Mouse (Mus musculus): ENCODE data around the gene Fmo1. TPM values are rescaled to one million over a fixed set of nuclear protein-coding genes. Genes with fewer than 3 reads are reported as not detected.
A peak's percentile ranks its signal among the peaks of the same experiment; 100 is the strongest.

The Fmo1 gene
- polyA plus RNA-seq, 1 experiment = 529 TPM

DNA sequence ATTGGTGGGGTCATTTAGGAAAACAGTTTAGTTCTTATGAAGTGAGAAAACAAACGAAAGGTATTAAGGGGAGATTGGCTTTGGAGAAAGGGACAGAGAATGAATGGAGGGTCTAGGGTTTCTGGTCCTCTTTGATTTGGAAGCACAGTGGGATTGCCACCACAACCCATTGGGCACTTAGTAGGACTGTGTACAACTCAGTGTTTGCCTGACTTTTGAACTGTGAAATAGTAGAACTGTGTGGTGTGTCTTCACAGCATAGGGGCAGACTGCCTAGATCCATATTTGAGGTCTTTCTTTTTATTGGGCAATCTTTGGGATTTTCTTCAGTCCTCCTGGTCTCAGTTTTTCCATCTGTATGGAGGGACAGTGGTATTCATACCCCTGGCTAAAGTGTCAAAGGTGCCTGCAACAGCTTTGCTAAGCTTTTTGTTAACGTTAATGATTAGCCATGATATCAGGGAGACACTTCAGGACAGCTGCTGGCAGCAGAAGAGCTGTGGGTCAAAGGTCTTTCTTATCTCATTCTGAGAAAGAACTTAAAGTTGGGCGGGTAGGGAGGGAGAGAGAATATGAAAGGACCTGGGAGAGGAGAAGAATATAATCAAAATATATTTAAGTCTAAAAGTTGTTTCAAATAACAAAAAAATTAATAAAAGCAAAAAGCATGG, 12.5 kb downstream of the Fmo1 start:
- no peak for TF ChIP-seq POLR2A (IDR thresholded peaks at IDR 0.05; ENCODE audit: low read depth, low read length)
- no peak for TF ChIP-seq CTCF (conservative IDR thresholded peaks at IDR 0.05; ENCODE audit: insufficient read depth, insufficient read length, low read depth, low read length)
- Histone ChIP-seq H3K27ac (ENCODE audit: insufficient read depth, low read depth, low read length) (peak overlapping the region; percentile 92), H3K4me1 (ENCODE audit: control insufficient read depth, insufficient read depth, low read length) (peaks cover 14% of the 10 kb centered on the region; the same call in 1 of the 2 replicates), H3K36me3 (ENCODE audit: control insufficient read depth, insufficient read depth, low read length) (peaks cover 4% of the 10 kb centered on the region), H3K27me3 (replicated peaks; ENCODE audit: control insufficient read depth, insufficient read depth, low read length) (no peaks in the 10 kb centered on the region), H3K4me3 (ENCODE audit: insufficient read depth, low read depth, low read length) (no peak overlapping the region)
- 50% methylated on average over 3 of the region's 3 CpGs for WGBS
- DNase-seq = peak; percentile 80

DNA sequence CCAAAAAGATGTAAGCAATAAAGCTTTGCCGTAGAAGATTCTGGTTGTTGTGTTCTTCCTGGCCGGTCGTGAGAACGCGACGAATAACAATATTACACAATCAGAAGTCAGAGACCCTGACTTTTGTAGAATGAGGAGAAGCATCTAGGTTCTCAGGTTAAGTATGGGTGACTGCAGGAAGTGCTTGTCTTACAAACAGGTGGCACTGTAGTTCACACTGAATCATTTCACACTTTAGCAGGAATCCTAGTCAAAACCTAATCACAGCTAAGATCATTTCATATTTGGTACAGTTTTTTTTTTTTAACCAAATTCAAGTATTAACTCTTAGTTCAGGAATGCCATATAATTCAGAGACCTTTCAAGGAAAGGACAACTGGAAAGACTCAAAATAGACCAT, 18.9 kb downstream of the Fmo1 start:
- no peak for DNase-seq

DNA sequence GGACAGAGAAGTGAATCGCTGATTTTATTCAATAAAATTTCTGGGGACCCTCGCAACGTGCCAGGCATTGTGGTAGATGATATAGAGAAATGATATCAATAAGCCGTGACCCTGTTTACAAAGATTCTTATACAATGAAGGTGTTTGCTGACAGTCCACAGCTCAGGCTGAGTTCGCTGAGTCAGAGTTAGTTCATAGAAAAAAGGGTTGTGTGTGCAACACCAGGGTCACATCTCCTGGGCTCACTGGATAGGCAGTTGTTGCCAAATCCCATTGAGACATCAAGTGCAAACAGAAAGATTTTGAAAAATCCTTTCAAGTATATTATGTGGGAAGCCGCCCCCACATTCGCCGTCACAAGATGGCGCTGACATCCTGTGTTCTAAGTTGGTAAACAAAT, 26.2 kb downstream of the Fmo1 start:
- 94% methylated on average over 9 of the region's 9 CpGs for WGBS
- Histone ChIP-seq H3K4me1 (ENCODE audit: control insufficient read depth, insufficient read depth, low read length) (no peaks in the 10 kb centered on the region; the same call in 1 of the 2 replicates), H3K4me3 (ENCODE audit: insufficient read depth, low read depth, low read length) (no peak overlapping the region), H3K27ac (ENCODE audit: insufficient read depth, low read depth, low read length) (no peak overlapping the region), H3K27me3 (replicated peaks; ENCODE audit: control insufficient read depth, insufficient read depth, low read length) (no peaks in the 10 kb centered on the region), H3K36me3 (ENCODE audit: control insufficient read depth, insufficient read depth, low read length) (no peaks in the 10 kb centered on the region; the same call in 1 of the 2 replicates)
- DNase-seq = no peak
- no peak for TF ChIP-seq POLR2A (IDR thresholded peaks at IDR 0.05; ENCODE audit: low read depth, low read length)
- TF ChIP-seq CTCF (conservative IDR thresholded peaks at IDR 0.05; ENCODE audit: insufficient read depth, insufficient read length, low read depth, low read length) = no peak

More for the DNA sequence above, 18.9 kb downstream of the Fmo1 start:
- no peak overlapping the region for H3K27ac ChIP-seq (ENCODE audit: insufficient read depth, low read depth, low read length)
- TF ChIP-seq CTCF (conservative IDR thresholded peaks at IDR 0.05; ENCODE audit: insufficient read depth, insufficient read length, low read depth, low read length) (no peak), POLR2A (IDR thresholded peaks at IDR 0.05; ENCODE audit: low read depth, low read length) (no peak)
- no peaks in the 10 kb centered on the region for H3K27me3 ChIP-seq (replicated peaks; ENCODE audit: control insufficient read depth, insufficient read depth, low read length)
- peaks cover 2% of the 10 kb centered on the region; the same call in 1 of the 2 replicates for H3K4me1 ChIP-seq (ENCODE audit: control insufficient read depth, insufficient read depth, low read length)
- WGBS = 98% methylated on average over 6 of the region's 6 CpGs
- no peak overlapping the region for H3K4me3 ChIP-seq (ENCODE audit: insufficient read depth, low read depth, low read length)
- peaks cover 6% of the 10 kb centered on the region for H3K36me3 ChIP-seq (ENCODE audit: control insufficient read depth, insufficient read depth, low read length)

DNA sequence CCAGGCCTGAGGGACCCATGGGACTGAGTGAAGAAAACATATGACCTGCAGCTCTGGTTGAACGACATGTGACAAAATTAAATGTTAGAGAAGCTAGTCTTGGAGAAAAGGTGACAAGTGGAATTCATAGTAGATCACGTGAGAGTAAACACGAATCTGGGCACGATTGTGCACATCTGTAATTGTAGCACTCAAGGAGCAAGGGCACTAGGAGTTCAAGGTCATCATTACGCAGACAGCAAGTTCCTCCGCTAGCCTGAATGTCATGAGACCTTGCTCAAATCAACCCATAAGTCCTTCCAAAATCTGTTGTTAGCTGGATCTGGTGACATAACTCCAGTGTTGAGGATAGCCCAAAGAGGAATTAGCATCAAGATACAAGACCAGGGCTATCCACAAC, 27.4 kb downstream of the Fmo1 start:
- Histone ChIP-seq H3K27ac (ENCODE audit: insufficient read depth, low read depth, low read length) (no peak overlapping the region), H3K36me3 (ENCODE audit: control insufficient read depth, insufficient read depth, low read length) (no peaks in the 10 kb centered on the region; the same call in 1 of the 2 replicates), H3K4me1 (ENCODE audit: control insufficient read depth, insufficient read depth, low read length) (no peaks in the 10 kb centered on the region; the same call in 1 of the 2 replicates), H3K27me3 (replicated peaks; ENCODE audit: control insufficient read depth, insufficient read depth, low read length) (no peaks in the 10 kb centered on the region), H3K4me3 (ENCODE audit: insufficient read depth, low read depth, low read length) (no peak overlapping the region)
- TF ChIP-seq POLR2A (IDR thresholded peaks at IDR 0.05; ENCODE audit: low read depth, low read length) (no peak), CTCF (conservative IDR thresholded peaks at IDR 0.05; ENCODE audit: insufficient read depth, insufficient read length, low read depth, low read length) (no peak)
- no peak for DNase-seq
- 88% methylated on average over 6 of the region's 6 CpGs for WGBS

DNA sequence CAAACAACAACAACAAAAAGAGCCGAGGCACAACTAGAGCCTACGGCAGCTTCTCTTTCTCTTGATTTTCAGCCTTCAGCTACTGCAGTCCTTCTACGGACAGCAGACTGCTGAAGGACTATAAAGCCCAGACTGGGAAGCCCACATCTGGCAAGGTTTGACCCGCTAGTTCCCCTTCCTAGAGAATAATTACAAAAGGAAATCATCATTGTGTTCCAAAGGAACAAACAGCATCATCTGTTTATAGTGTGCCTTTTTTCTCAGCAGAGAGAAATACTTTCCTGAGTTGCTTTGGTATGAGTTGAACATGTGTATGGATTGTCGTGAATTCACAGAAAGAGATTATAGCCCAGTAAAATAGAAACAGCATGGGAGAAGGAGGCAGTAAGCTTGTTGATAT, 32.1 kb downstream of the Fmo1 start:
- Histone ChIP-seq H3K4me3 (ENCODE audit: insufficient read depth, low read depth, low read length) (no peak overlapping the region), H3K4me1 (ENCODE audit: control insufficient read depth, insufficient read depth, low read length) (no peaks in the 10 kb centered on the region; the same call in 1 of the 2 replicates), H3K36me3 (ENCODE audit: control insufficient read depth, insufficient read depth, low read length) (peaks cover 7% of the 10 kb centered on the region), H3K27me3 (replicated peaks; ENCODE audit: control insufficient read depth, insufficient read depth, low read length) (no peaks in the 10 kb centered on the region), H3K27ac (ENCODE audit: insufficient read depth, low read depth, low read length) (no peak overlapping the region)
- no peak for DNase-seq
- WGBS = 76% methylated on average over 5 of the region's 5 CpGs
- TF ChIP-seq POLR2A (IDR thresholded peaks at IDR 0.05; ENCODE audit: low read depth, low read length) (no peak), CTCF (conservative IDR thresholded peaks at IDR 0.05; ENCODE audit: insufficient read depth, insufficient read length, low read depth, low read length) (no peak)

DNA sequence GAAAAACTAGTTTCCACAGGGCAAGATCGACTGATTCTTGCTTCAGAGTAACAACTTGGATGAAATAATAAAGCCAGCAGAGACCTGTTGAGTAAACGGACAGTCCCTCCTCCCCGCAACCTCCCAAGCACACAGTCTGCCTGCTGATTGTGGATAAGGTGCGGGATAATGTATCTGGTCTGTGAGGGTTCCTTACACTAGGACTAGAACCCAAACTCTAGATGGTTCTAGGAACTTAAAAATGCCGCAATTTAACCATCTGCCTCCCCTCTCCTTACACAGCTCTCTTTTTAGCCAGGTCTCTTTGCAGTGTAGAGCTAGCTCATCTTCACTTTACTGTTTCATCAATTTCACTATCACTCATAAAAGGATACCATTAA, 33.8 kb downstream of the Fmo1 start:
- no peak for DNase-seq
- TF ChIP-seq POLR2A (IDR thresholded peaks at IDR 0.05; ENCODE audit: low read depth, low read length) (no peak), CTCF (conservative IDR thresholded peaks at IDR 0.05; ENCODE audit: insufficient read depth, insufficient read length, low read depth, low read length) (no peak)
- WGBS = 68% methylated on average over 5 of the region's 5 CpGs

DNA sequence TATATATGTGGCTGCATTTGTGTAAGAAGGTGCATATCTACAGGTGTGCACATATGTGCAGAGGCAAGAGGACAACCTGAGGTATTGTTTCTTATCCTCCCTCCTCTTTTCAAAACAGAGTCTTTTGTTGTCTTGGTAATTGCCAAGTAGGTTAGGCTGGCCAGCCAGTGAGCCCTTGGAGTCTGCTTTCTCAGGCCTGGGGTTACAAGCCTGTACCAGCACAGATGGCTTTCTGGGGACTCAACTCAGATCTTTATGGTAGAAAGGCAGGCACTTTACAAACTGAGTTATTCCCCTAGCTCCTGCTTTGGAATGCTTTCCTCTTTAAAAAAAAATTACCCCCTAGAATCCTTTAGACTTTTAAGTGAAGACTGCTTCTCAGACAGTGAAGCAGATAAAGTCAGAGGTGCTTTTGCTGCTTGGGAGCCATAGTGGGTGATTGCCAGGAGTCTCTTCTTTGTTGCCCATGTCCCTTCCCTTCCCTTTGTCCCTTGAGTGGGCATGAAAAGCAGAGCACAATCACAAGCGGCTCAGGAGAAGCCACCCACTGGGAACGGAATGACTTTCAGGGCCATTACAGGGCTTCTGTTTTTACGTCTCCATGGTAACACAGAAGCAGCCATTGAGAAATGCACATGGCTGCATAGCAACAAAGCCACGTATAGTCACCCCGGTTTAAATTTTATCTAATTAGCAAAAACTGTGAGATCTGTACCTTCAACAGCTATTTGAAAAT, 34.4 kb downstream of the Fmo1 start:
- DNase-seq = no peak
- 29% methylated on average over 5 of the region's 5 CpGs for WGBS
- Histone ChIP-seq H3K36me3 (ENCODE audit: control insufficient read depth, insufficient read depth, low read length) (peaks cover 7% of the 10 kb centered on the region), H3K4me3 (ENCODE audit: insufficient read depth, low read depth, low read length) (no peak overlapping the region), H3K27me3 (replicated peaks; ENCODE audit: control insufficient read depth, insufficient read depth, low read length) (no peaks in the 10 kb centered on the region), H3K4me1 (ENCODE audit: control insufficient read depth, insufficient read depth, low read length) (no peaks in the 10 kb centered on the region), H3K27ac (ENCODE audit: insufficient read depth, low read depth, low read length) (no peak overlapping the region)
- TF ChIP-seq POLR2A (IDR thresholded peaks at IDR 0.05; ENCODE audit: low read depth, low read length) = no peak
- TF ChIP-seq CTCF (conservative IDR thresholded peaks at IDR 0.05; ENCODE audit: insufficient read depth, insufficient read length, low read depth, low read length) = no peak

More for the DNA sequence above, 33.8 kb downstream of the Fmo1 start:
- Histone ChIP-seq H3K27me3 (replicated peaks; ENCODE audit: control insufficient read depth, insufficient read depth, low read length) (no peaks in the 10 kb centered on the region), H3K36me3 (ENCODE audit: control insufficient read depth, insufficient read depth, low read length) (peaks cover 7% of the 10 kb centered on the region), H3K4me3 (ENCODE audit: insufficient read depth, low read depth, low read length) (no peak overlapping the region), H3K4me1 (ENCODE audit: control insufficient read depth, insufficient read depth, low read length) (no peaks in the 10 kb centered on the region), H3K27ac (ENCODE audit: insufficient read depth, low read depth, low read length) (no peak overlapping the region)

All from kidney, adult 2 months (tissue).